Mouse (Mus musculus) limb, embryonic 13.5 days (tissue): ENCODE results near the gene Ptprg. TPM values are rescaled to one million over a fixed set of nuclear protein-coding genes. Genes with fewer than 3 reads are reported as not detected.

Source experiments
- ATAC-seq: fragments of 200-750 bp; cut with Nextera tagmentation; 2 replicates; pipeline ENCODE4 v1.8.0; 2017; ENCODE audit warnings: low read depth, moderate number of reproducible peaks, moderate TSS enrichment; ENCODE audit not compliant: low FRiP score
- H3K27ac ChIP-seq: fragments of 300-500 bp; sonication (generic); 2 replicates; pipeline ENCODE4 v1.5.1; 2015; ENCODE audit warnings: inconsistent platforms, mild to moderate bottlenecking, moderate library complexity
- H3K27me3 ChIP-seq: fragments of 300-500 bp; sonication (generic); 2 replicates; pipeline ENCODE4 v1.6.1; 2015; ENCODE audit warnings: mild to moderate bottlenecking, inconsistent platforms
- H3K36me3 ChIP-seq: fragments of 300-500 bp; sonication (generic); 2 replicates; pipeline ENCODE4 v1.6.1; 2015; ENCODE audit warnings: inconsistent platforms, mild to moderate bottlenecking, moderate library complexity
- H3K4me1 ChIP-seq: fragments of 300-500 bp; sonication (generic); 2 replicates; pipeline ENCODE4 v1.6.1; 2015; ENCODE audit warnings: inconsistent platforms
- H3K4me2 ChIP-seq: fragments of 300-500 bp; sonication (generic); replicated peaks from 2 replicates; pipeline ENCODE4 v1.6.1; 2015; ENCODE audit warnings: inconsistent platforms, mild to moderate bottlenecking, moderate library complexity
- H3K4me3 ChIP-seq: fragments of 300-500 bp; sonication (generic); 2 replicates; pipeline ENCODE4 v1.5.1; 2015; ENCODE audit warnings: moderate library complexity, mild to moderate bottlenecking, inconsistent platforms
- H3K9ac ChIP-seq: fragments of 300-500 bp; sonication (generic); 2 replicates; pipeline ENCODE4 v1.6.1; 2015; ENCODE audit warnings: mild to moderate bottlenecking, inconsistent platforms
- H3K9me3 ChIP-seq: fragments of 300-500 bp; sonication (generic); 2 replicates; pipeline ENCODE4 v1.6.1; 2016; ENCODE audit warnings: inconsistent platforms
- WGBS: fragments of 180-500 bp; shearing (Covaris S2); methylation state at CpG from one replicate; pipeline ENCODE4 v1.1.7; 2015; 5-methylcytosine and 5-hydroxymethylcytosine counted together
- polyA plus RNA-seq: library from polyadenylated mRNA; unstranded; fragments of >200 nt; fragmentation: Nextera tagmentation; extraction: Ambion mirVana; gene quantifications from 2 replicates; pipeline ENCODE4 v1.2.1, GENCODE M21; 2015

The Ptprg gene
- polyA plus RNA-seq, 1 experiment from 2014 or later = 38.4 TPM

DNA sequence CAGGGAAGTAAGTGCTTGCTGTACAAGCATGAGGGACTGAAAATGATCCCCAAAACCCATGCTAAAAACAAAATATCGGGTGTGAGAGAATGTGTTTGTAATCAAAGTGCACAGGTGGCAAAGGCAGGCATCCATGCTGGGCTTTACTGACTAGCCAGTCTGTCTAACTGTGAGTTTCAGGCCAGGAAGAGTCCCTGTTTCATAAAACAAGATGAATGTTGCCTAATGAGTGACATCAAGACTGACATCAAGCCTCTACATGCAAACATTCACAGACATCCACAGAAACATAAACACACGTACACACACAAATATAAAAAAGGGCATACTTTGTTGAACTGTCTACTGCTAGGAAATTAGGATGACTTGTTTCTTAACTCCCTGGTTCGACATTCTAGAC lies 552.3 kb downstream of the Ptprg start:
- Histone ChIP-seq H3K9me3 (no peaks in the 10 kb centered on the region), H3K36me3 (no peaks in the 10 kb centered on the region), H3K4me2 (no peak overlapping the region), H3K4me1 (peaks cover under 1% of the 10 kb centered on the region; the same call in 1 of the 2 replicates), H3K9ac (no peak overlapping the region), H3K4me3 (no peak overlapping the region), H3K27me3 (no peaks in the 10 kb centered on the region), H3K27ac (no peak overlapping the region)
- WGBS = 76% methylated on average over 3 of the region's 3 CpGs
- no peak for ATAC-seq

DNA sequence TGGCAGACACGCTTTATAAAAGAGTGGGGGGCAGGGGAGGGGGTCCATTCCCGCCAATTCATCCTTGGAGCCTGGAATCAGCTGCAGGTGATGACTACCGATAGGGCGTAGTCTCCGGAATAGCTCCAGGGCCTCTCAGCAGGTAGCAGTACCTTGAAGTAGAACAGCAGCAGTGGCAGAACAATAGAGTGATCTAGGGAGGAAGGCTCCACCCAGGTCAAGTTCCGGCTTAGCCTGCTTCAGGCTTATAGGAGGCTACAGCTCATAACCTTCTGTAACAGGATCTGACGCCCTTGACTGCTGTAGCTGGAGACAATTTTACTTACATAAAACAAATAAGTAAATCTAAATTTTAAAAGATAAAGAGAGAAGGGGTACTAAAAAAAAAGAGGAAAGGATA lies 554.1 kb downstream of the Ptprg start:
- WGBS = 59% methylated on average over 7 of the region's 7 CpGs
- no peaks in the 10 kb centered on the region; the same call in 1 of the 2 replicates for H3K36me3 ChIP-seq
- no peak overlapping the region for H3K9ac ChIP-seq
- 0 out of 2 replicates have a peak, but pooled peaks cover 2% of the 10 kb centered on the region for H3K4me1 ChIP-seq
- H3K4me2 ChIP-seq = no peak overlapping the region
- H3K27me3 ChIP-seq = no peaks in the 10 kb centered on the region
- no peak for ATAC-seq
- H3K4me3 ChIP-seq = no peak overlapping the region
- H3K27ac ChIP-seq = no peak overlapping the region
- H3K9me3 ChIP-seq = no peaks in the 10 kb centered on the region

DNA sequence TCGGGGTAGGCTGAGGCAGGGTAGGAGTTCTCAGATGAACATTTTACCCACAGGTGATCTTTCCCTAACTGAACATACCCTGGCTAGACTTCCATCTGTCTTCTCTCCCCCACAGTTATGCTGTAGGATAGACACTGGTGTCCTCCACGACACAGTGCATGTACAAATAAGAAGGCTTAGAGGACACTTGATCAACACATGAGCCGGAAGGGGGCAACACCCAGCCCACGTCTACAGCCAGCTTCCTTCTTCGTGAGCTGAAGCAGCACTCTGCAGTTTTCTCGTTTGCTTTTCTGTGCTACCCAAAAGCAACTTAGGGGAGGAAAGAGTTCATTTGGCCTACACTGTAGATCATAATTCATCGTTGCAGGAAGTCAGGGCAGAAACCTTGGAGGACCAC lies 554.7 kb downstream of the Ptprg start:
- Histone ChIP-seq H3K4me2 (no peak overlapping the region), H3K27ac (no peak overlapping the region), H3K4me3 (no peak overlapping the region), H3K36me3 (no peaks in the 10 kb centered on the region; the same call in 1 of the 2 replicates), H3K4me1 (peaks cover 7% of the 10 kb centered on the region; the same call in 1 of the 2 replicates), H3K9ac (no peak overlapping the region), H3K27me3 (no peaks in the 10 kb centered on the region), H3K9me3 (no peaks in the 10 kb centered on the region)
- 81% methylated on average over 7 of the region's 7 CpGs for WGBS
- ATAC-seq = no peak

DNA sequence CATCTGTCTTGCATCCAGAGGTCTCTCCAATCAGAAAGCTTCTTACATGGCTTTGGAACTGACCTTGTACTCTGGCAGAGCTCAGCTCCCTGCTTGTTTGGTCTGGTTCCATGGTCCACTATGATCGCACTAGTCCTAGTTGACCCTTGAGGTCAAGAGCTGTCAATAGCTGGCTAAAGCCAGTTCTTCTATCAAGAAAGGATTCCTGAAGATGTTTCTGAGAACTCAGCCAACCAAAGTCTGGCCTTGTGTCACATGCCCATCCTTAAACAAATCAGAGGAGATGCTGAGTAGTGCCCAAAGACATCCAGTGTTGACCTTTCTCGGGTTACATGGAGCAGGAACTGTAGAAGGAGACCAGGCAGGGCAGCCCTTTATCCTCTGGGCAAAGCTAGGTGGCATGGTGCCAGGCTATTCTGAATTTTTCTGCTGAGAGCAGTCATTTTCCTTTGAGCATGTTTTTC lies 559.2 kb downstream of the Ptprg start:
- no peaks in the 10 kb centered on the region for H3K9me3 ChIP-seq
- WGBS = 69% methylated on average over 2 of the region's 2 CpGs
- H3K27ac ChIP-seq = no peak overlapping the region
- peaks cover 12% of the 10 kb centered on the region for H3K4me1 ChIP-seq
- H3K4me2 ChIP-seq = no peak overlapping the region
- no peaks in the 10 kb centered on the region; the same call in 1 of the 2 replicates for H3K36me3 ChIP-seq
- no peaks in the 10 kb centered on the region for H3K27me3 ChIP-seq
- ATAC-seq = no peak
- no peak overlapping the region for H3K4me3 ChIP-seq
- H3K9ac ChIP-seq = no peak overlapping the region

DNA sequence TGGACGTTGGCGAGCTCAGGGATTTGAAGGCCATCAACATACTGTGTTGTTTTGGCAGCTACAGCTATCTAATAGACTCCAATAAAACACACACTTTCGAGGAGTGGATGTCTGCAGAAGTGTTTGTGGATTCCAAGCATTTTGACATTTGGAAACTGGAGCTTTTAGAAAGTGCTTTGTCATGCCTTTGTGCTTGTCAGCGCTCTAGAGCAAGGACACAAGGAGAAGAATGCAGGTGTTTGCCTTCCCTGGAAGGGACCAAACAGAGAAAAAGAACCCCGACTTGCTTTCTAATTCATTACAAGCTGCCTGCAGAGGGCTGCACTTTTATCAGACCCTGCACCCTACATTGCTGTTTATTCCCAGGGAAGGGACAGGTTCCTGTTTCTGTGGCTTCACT lies 560.0 kb downstream of the Ptprg start:
- WGBS = 56% methylated on average over 5 of the region's 5 CpGs
- Histone ChIP-seq H3K36me3 (no peaks in the 10 kb centered on the region; the same call in 1 of the 2 replicates), H3K4me1 (peaks cover 12% of the 10 kb centered on the region), H3K27me3 (no peaks in the 10 kb centered on the region), H3K4me3 (no peak overlapping the region), H3K27ac (no peak overlapping the region), H3K9me3 (no peaks in the 10 kb centered on the region), H3K4me2 (no peak overlapping the region), H3K9ac (no peak overlapping the region)
- ATAC-seq = no peak

DNA sequence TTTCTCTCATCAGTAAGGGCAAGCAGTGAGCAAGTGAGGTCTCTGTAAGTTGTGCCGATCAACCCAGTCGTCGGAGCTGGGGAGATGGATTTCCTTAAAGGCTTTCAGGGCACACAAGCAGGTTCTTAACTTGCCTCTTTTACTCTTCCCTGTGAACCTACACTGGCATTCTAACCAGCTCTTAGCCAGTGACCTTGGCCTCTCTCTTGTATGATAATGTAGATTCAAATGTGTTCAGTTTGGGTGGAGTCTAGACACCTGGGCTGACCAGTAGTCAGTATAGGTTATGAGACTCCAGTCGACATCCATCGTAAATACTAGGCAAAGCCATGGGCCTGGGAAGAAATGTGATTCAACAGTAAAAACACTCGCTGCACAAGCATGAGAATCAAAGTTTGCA lies 560.7 kb downstream of the Ptprg start:
- Histone ChIP-seq H3K36me3 (no peaks in the 10 kb centered on the region; the same call in 1 of the 2 replicates), H3K9me3 (no peaks in the 10 kb centered on the region), H3K4me1 (peaks cover 12% of the 10 kb centered on the region), H3K4me3 (no peak overlapping the region), H3K27ac (no peak overlapping the region), H3K27me3 (no peaks in the 10 kb centered on the region), H3K4me2 (no peak overlapping the region), H3K9ac (no peak overlapping the region)
- WGBS = 71% methylated on average over 6 of the region's 6 CpGs
- no peak for ATAC-seq

DNA sequence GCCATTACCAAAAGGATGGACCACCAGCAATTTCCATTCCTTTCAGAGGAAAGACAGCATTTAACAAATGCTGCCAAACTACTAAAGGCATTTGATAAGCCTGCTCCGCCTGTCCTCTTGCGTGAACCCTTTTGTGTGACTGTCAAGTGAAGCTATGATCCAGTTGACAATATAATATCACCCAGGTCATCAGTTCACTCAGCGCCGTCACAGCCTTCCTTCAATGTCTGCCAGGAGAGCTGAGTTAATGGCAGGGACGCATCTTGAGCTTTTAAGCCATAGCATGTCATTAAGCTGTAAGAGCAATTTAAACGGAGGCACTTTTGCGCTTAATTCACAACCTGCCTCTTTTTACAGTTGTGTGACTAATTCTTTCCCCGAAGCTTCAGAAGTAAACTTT lies 565.9 kb downstream of the Ptprg start:
- Histone ChIP-seq H3K4me2 (no peak overlapping the region), H3K27ac (no peak overlapping the region), H3K4me1 (no peaks in the 10 kb centered on the region), H3K36me3 (peaks cover 5% of the 10 kb centered on the region), H3K9me3 (no peaks in the 10 kb centered on the region), H3K27me3 (no peaks in the 10 kb centered on the region), H3K4me3 (no peak overlapping the region), H3K9ac (no peak overlapping the region)
- 53% methylated on average over 8 of the region's 8 CpGs for WGBS
- ATAC-seq = no peak

DNA sequence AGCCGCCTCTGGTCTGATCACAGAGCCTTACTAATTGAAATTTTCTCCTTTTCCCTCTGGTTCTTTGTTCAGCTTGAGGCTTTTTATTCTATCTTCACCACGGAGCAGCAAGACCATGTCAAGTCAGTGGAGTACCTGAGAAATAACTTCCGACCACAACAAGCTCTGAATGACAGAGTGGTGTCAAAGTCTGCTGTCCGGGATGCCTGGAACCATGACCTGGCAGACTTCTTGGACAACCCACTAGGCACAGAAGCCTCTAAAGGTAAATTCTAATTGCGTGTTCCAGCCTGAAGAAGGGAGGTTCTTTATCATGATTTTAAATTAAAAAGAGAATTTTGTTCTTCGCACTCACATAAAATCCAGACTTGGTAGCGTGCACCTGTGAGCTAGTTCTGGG lies 568.6 kb downstream of the Ptprg start:
- Histone ChIP-seq H3K27ac (no peak overlapping the region), H3K36me3 (peaks cover 5% of the 10 kb centered on the region), H3K27me3 (no peaks in the 10 kb centered on the region), H3K9me3 (no peaks in the 10 kb centered on the region), H3K4me3 (no peak overlapping the region), H3K9ac (no peak overlapping the region), H3K4me2 (no peak overlapping the region), H3K4me1 (no peaks in the 10 kb centered on the region)
- no peak for ATAC-seq
- WGBS = 84% methylated on average over 7 of the region's 7 CpGs

DNA sequence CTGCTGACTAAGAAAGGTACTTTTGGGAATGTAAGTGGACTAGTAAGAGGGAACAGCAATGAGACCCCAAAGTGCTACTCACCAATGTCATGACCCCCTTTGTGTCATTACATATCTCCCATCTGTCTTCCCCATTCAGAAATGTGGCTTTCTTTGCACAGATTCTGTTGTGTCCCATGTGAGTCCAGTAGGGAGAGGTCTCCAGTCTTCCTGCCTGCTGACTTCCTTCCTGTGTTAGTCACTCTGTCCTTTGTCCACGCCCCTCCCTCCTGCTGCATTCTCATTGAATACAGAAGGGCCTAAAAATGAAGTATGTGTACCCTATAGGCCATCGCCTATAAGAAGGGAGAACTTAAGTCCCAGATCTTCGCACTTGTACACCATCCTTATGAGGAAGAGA lies 571.4 kb downstream of the Ptprg start:
- no peaks in the 10 kb centered on the region for H3K27me3 ChIP-seq
- H3K4me1 ChIP-seq = no peaks in the 10 kb centered on the region
- H3K36me3 ChIP-seq = peaks cover 5% of the 10 kb centered on the region
- no peak overlapping the region for H3K4me3 ChIP-seq
- no peak overlapping the region for H3K27ac ChIP-seq
- H3K9ac ChIP-seq = no peak overlapping the region
- H3K9me3 ChIP-seq = no peaks in the 10 kb centered on the region
- ATAC-seq = no peak
- WGBS = 86% methylated on average over 3 of the region's 3 CpGs
- H3K4me2 ChIP-seq = no peak overlapping the region

DNA sequence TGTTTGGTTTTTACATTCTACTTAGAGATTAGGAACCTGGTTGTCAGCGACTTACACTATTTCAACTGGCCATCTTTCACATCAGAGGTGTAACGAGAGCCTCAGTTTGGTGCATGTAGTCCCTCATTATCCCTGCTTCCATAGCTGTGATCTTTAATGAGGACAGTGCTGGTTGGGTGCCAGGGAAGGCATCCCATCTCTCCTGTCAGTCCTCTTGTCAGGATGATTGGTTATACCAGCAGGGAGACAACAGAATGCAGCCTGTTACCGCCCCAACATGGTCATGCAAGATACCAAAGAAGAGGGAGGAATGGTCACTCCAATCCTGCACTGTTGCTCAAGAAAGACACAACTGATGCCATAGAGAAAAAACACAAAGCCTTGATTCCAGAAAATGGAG lies 574.6 kb downstream of the Ptprg start:
- Histone ChIP-seq H3K4me1 (no peaks in the 10 kb centered on the region), H3K36me3 (peaks cover 3% of the 10 kb centered on the region), H3K27ac (no peak overlapping the region), H3K4me3 (no peak overlapping the region), H3K9ac (no peak overlapping the region), H3K9me3 (no peaks in the 10 kb centered on the region), H3K27me3 (no peaks in the 10 kb centered on the region), H3K4me2 (no peak overlapping the region)
- ATAC-seq = no peak
- 88% methylated on average over 3 of the region's 3 CpGs for WGBS

DNA sequence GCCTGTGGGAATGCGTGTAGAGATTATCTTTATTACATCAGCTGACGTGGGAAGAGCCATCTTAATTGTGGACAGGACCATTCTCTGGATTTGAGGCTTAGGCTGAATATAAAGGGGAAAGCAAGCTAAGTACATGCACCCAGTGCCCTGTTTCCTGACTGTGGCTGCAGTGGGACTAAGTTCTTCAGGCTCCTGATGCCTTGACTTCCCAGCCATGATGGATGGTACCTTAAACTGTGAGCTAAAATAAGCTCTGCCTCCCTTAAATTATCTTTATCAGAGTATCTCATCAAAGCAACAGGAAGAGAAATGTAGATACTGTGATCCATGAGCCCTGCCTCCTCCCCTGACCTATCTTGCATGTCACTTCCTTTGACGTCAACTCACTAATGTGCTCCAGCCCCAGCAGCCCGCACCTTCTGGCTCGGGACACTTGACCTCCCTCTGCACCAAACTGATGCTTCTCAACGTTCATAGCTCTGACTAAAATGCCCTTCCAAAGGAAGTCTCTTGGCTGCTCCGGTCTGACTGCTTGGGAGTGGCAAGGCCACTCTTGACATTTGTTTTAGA lies 578.8 kb downstream of the Ptprg start:
- Histone ChIP-seq H3K27ac (no peak overlapping the region), H3K9me3 (no peaks in the 10 kb centered on the region), H3K9ac (no peak overlapping the region), H3K27me3 (no peaks in the 10 kb centered on the region), H3K4me1 (peaks cover 3% of the 10 kb centered on the region; the same call in 1 of the 2 replicates), H3K4me3 (no peak overlapping the region), H3K36me3 (no peaks in the 10 kb centered on the region), H3K4me2 (no peak overlapping the region)
- ATAC-seq = no peak
- WGBS = 60% methylated on average over 7 of the region's 7 CpGs

DNA sequence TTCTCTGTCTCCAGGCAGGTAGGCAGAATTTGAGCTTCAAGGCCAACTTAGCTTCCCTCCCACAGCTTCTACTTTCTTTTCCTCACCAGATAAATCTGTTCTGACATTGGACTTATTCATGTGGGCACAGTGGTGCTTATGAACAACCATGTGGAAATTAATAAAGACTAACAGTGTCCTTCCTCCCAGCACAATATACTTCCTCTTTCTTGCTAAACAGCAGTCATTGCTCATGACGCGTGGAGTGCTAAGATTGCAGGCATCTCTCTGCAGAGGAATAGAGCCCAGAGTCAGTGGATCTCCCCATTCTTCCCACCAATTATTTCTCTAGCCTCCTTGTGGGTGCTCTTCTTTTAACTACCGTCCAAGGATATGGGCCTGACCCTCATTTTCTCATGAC lies 579.8 kb downstream of the Ptprg start:
- ATAC-seq = no peak
- Histone ChIP-seq H3K4me2 (no peak overlapping the region), H3K9me3 (no peaks in the 10 kb centered on the region), H3K9ac (no peak overlapping the region), H3K27me3 (no peaks in the 10 kb centered on the region), H3K36me3 (no peaks in the 10 kb centered on the region), H3K4me3 (no peak overlapping the region), H3K4me1 (peaks cover 3% of the 10 kb centered on the region; the same call in 1 of the 2 replicates), H3K27ac (no peak overlapping the region)
- 68% methylated on average over 3 of the region's 3 CpGs for WGBS

DNA sequence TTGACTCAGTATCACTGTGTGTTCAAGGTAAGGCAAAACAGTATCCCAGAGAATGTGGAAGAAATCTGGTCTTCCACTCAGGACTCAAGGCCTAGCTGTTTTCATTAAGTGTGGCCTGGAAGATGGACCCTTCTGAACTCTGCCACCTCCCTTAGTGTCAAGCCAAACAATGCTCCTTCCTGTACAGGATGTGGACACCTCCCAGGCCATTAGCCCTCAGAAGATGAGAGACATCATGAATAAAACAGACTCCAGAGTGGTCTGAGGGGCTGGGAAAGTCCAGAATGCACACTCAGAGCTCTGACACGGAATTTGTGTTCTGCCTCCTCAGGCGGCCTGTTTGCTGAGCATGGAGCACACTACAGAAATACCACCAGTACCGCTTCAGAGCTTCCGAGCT lies 581.2 kb downstream of the Ptprg start:
- no peaks in the 10 kb centered on the region for H3K36me3 ChIP-seq
- ATAC-seq = no peak
- H3K4me1 ChIP-seq = peaks cover 6% of the 10 kb centered on the region; the same call in 1 of the 2 replicates
- 84% methylated on average over 4 of the region's 4 CpGs for WGBS
- H3K9me3 ChIP-seq = no peaks in the 10 kb centered on the region
- no peaks in the 10 kb centered on the region for H3K27me3 ChIP-seq
- H3K4me3 ChIP-seq = no peak overlapping the region
- H3K9ac ChIP-seq = no peak overlapping the region
- H3K27ac ChIP-seq = no peak overlapping the region
- no peak overlapping the region for H3K4me2 ChIP-seq
